Mouse (Mus musculus): ENCODE data around the gene Dner. TPM values are rescaled to one million over a fixed set of nuclear protein-coding genes. Genes with fewer than 3 reads are reported as not detected.

The Dner gene
- polyA plus RNA-seq, 1 experiment from 2014 or later = 1.1 TPM

DNA sequence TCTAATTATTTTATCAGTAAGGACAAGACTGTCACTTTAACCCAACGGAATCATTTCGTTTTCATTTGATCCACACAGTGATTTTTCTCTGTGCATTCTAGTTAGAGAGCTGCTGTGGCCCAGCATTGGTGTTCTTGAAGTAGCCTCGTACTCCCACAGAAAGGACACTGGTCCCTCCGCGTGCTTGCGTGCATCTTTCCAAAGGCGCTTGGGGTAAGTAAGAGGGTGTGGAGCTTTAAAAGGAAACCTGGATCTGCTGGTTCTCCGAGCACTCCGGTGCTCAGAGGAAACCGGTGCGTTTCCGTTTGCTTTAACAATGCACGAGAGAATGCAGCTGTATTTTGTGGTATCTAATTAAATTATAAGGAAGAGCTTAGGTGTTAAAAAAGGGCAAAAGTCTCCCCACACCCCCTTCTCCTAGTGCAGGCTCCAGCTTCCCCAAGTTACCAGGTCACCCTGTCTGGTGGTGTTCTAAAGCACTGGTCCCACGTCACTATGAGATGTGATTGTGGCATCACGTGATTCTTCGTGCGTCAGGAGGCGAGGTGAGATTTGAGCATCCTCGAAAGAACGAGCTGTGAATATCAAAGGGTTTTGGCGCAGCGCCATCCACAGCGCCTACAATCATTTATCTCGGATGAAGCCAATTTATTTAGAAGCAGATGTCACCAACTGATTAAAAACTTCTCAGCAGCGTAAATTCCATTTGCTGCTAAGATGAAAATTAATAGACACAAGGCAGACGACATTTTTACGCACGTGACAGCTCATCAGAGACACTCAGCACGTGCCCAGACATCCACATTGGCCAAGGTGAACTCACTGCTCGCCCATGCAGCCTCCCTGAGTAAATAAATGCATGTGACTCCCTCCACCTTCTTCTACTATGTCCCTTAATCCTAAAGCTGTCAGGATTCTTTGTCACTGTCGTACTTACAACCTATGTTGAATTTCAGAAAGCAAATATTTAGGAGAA is 14.1 kb upstream of the Dner start:
- ATAC-seq (ENCODE audit: low FRiP score, low TSS enrichment) = no peak
- Histone ChIP-seq H3K4me2 (replicated peaks; ENCODE audit: low read depth, low read length) (peak overlapping the region; percentile 21; the same call in 1 of the 2 replicates), H3K9me3 (ENCODE audit: control insufficient read depth, low read length) (no peaks in the 10 kb centered on the region), H3K9ac (ENCODE audit: low read depth, low read length) (no peak overlapping the region), H3K36me3 (ENCODE audit: control insufficient read depth, insufficient read depth, low read length) (no peaks in the 10 kb centered on the region), H3K27ac (ENCODE audit: low read depth, low read length) (no peak overlapping the region), H3K27me3 (ENCODE audit: control insufficient read depth, insufficient read depth, low read length) (no peaks in the 10 kb centered on the region; the same call in 1 of the 2 replicates), H3K4me1 (ENCODE audit: control insufficient read depth, insufficient read depth, low read length) (no peaks in the 10 kb centered on the region; the same call in 1 of the 2 replicates), H3K4me3 (ENCODE audit: low read length) (0 out of 2 replicates have a peak overlapping the region, but pooled peaks have one; percentile 6)
- WGBS = 17% methylated on average over 31 of the region's 31 CpGs

DNA sequence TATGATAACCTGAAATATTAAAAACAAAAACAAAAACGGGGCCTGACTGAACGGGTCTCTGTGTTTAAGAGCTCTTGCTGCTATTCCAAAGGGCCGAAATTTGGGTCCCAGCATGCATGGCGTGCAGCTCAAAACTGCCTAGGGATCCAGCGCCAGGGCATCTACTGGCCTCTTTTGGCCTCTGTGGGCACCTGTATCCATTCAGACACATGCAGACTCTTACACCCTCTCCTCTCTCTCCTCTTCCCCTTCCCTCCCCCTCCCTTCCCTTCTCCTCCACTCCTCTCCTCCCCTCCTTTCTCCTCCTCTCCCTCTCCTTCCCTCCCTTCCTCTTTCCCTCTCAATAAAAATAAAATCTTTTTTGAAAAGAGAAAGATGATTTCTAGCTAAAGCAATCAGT is 13.4 kb upstream of the Dner start:
- no peaks in the 10 kb centered on the region; the same call in 1 of the 2 replicates for H3K4me1 ChIP-seq (ENCODE audit: control insufficient read depth, insufficient read depth, low read length)
- no peaks in the 10 kb centered on the region for H3K36me3 ChIP-seq (ENCODE audit: control insufficient read depth, insufficient read depth, low read length)
- no peak for ATAC-seq (ENCODE audit: low FRiP score, low TSS enrichment)
- no peak overlapping the region for H3K27ac ChIP-seq (ENCODE audit: low read depth, low read length)
- H3K27me3 ChIP-seq (ENCODE audit: control insufficient read depth, insufficient read depth, low read length) = no peaks in the 10 kb centered on the region; the same call in 1 of the 2 replicates
- H3K9ac ChIP-seq (ENCODE audit: low read depth, low read length) = no peak overlapping the region
- H3K9me3 ChIP-seq (ENCODE audit: control insufficient read depth, low read length) = no peaks in the 10 kb centered on the region
- H3K4me3 ChIP-seq (ENCODE audit: low read length) = no peak overlapping the region
- H3K4me2 ChIP-seq (replicated peaks; ENCODE audit: low read depth, low read length) = no peak overlapping the region
- WGBS = 22% methylated on average over 5 of the region's 5 CpGs

DNA sequence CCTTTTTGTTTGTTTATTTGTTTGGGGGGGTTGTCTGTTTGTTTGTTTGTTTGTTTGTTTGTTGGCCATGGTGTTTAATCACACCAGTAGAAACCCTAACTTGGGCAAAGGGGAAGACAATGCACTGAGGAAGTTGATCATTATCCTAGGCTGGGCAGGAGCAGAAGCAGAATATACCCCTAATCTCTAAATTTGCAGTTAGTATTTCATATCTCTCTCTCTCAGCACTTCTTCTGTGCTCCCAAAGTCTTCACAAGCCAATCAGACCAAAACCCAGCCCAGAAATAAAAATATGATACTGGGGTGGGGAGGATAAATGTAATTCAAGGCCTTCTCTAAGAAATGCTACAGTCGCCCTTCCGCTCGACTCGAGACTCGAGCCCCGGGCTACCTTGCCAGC is 4.2 kb upstream of the Dner start:
- no peaks in the 10 kb centered on the region for H3K9me3 ChIP-seq (ENCODE audit: control insufficient read depth, low read length)
- peaks cover 3% of the 10 kb centered on the region; the same call in 1 of the 2 replicates for H3K4me1 ChIP-seq (ENCODE audit: control insufficient read depth, insufficient read depth, low read length)
- no peak overlapping the region for H3K4me3 ChIP-seq (ENCODE audit: low read length)
- no peaks in the 10 kb centered on the region for H3K36me3 ChIP-seq (ENCODE audit: control insufficient read depth, insufficient read depth, low read length)
- H3K27me3 ChIP-seq (ENCODE audit: control insufficient read depth, insufficient read depth, low read length) = peaks cover 7% of the 10 kb centered on the region
- no peak for ATAC-seq (ENCODE audit: low FRiP score, low TSS enrichment)
- no peak overlapping the region for H3K4me2 ChIP-seq (replicated peaks; ENCODE audit: low read depth, low read length)
- no peak overlapping the region for H3K27ac ChIP-seq (ENCODE audit: low read depth, low read length)
- 99% methylated on average over 6 of the region's 6 CpGs for WGBS
- H3K9ac ChIP-seq (ENCODE audit: low read depth, low read length) = no peak overlapping the region

DNA sequence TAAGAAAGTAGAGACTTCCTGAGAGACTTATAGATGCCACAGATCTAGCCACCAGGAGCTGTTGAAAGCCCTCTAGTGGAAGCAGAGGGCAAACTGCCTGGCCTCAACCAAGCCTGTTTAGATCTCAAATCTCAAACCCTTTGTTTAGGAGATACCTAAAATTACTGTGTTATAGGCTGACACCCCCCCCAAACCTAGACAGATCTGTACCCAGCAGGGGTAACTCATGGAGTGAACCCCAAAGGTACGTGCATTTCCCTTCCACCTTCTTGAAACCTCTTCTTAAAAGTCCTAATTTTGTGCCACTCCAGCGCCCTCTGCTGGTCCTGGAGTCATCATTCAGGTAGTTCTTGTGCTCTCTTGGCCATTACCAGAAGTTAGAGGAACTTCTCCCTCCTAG is 1.1 kb upstream of the Dner start:
- no peak overlapping the region for H3K27ac ChIP-seq (ENCODE audit: low read depth, low read length)
- no peak for ATAC-seq (ENCODE audit: low FRiP score, low TSS enrichment)
- H3K27me3 ChIP-seq (ENCODE audit: control insufficient read depth, insufficient read depth, low read length) = peaks cover 17% of the 10 kb centered on the region
- H3K36me3 ChIP-seq (ENCODE audit: control insufficient read depth, insufficient read depth, low read length) = no peaks in the 10 kb centered on the region
- no peaks in the 10 kb centered on the region for H3K9me3 ChIP-seq (ENCODE audit: control insufficient read depth, low read length)
- H3K4me2 ChIP-seq (replicated peaks; ENCODE audit: low read depth, low read length) = no peak overlapping the region
- peaks cover 8% of the 10 kb centered on the region; the same call in 1 of the 2 replicates for H3K4me1 ChIP-seq (ENCODE audit: control insufficient read depth, insufficient read depth, low read length)
- WGBS = 3% methylated on average over 2 of the region's 2 CpGs
- no peak overlapping the region for H3K9ac ChIP-seq (ENCODE audit: low read depth, low read length)
- no peak overlapping the region for H3K4me3 ChIP-seq (ENCODE audit: low read length)

DNA sequence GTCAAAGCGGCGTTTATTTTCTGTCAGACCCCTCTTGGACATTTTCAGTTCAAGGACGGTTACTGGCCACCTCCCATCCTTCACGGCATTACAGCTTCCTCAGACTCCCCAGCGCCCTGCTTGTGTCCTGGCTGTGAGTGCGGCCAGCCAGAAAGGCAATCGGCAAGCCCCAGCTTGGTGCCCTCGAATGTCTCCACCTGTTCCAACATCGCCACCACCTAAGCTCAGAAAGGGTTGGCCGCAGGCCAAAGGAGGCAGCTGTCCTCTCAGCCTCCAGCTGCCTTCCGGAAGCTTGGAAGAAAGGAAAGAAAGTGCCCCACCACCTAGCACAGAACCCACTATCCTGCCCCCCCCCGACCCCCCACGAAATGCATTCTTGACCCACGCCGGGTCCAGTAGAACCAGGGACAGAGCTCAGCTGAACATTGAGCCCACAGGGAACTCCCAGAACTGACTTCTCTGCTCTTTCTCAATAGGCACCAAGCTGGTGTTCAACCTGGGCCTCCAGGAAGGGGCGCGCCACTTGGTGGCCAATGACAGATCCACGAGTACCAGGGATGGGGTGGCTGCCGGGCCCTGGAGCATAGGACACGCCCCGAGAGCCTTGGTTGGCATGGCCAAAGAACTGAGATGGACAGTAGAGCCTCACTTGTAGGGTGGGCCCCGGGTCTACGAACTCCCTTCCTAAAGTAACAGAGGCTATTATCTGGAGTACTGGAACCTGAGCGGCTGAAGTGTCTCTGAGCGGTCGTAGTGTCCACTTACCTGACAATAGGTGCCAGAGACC is 1.1 kb downstream of the Dner start:
- Histone ChIP-seq H3K4me1 (ENCODE audit: control insufficient read depth, insufficient read depth, low read length) (peaks cover 8% of the 10 kb centered on the region; the same call in 1 of the 2 replicates), H3K27me3 (ENCODE audit: control insufficient read depth, insufficient read depth, low read length) (peaks cover 17% of the 10 kb centered on the region), H3K9ac (ENCODE audit: low read depth, low read length) (no peak overlapping the region), H3K27ac (ENCODE audit: low read depth, low read length) (no peak overlapping the region), H3K36me3 (ENCODE audit: control insufficient read depth, insufficient read depth, low read length) (no peaks in the 10 kb centered on the region), H3K9me3 (ENCODE audit: control insufficient read depth, low read length) (no peaks in the 10 kb centered on the region), H3K4me2 (replicated peaks; ENCODE audit: low read depth, low read length) (peak overlapping the region; percentile 94), H3K4me3 (ENCODE audit: low read length) (peak overlapping the region; percentile 53)
- WGBS = 9% methylated on average over 26 of the region's 26 CpGs
- peak; percentile 50 for ATAC-seq (ENCODE audit: low FRiP score, low TSS enrichment)

DNA sequence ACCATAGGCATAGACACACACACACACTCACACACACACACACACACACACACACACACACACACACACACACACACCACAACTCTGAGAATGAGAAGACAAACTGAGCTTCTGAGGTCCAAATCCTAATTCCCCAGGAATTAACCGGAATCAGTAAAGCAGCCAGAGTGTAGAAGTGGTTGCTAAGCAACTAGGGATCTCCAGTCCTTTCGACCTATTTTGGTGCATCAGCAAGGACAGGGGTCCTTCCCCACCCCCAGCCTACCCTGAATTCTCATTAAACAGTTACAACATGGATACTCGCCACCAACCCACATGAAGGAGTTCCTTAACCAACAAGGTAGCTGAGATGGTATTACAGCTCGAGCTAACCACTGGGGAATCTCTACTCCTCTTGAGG is 18.1 kb downstream of the Dner start:
- no peak overlapping the region for H3K4me3 ChIP-seq (ENCODE audit: low read length)
- H3K9me3 ChIP-seq (ENCODE audit: control insufficient read depth, low read length) = no peaks in the 10 kb centered on the region
- 72% methylated on average over 4 of the region's 4 CpGs for WGBS
- no peak overlapping the region for H3K9ac ChIP-seq (ENCODE audit: low read depth, low read length)
- no peaks in the 10 kb centered on the region for H3K36me3 ChIP-seq (ENCODE audit: control insufficient read depth, insufficient read depth, low read length)
- H3K4me1 ChIP-seq (ENCODE audit: control insufficient read depth, insufficient read depth, low read length) = no peaks in the 10 kb centered on the region
- H3K27ac ChIP-seq (ENCODE audit: low read depth, low read length) = no peak overlapping the region
- H3K27me3 ChIP-seq (ENCODE audit: control insufficient read depth, insufficient read depth, low read length) = no peaks in the 10 kb centered on the region
- no peak for ATAC-seq (ENCODE audit: low FRiP score, low TSS enrichment)
- no peak overlapping the region for H3K4me2 ChIP-seq (replicated peaks; ENCODE audit: low read depth, low read length)

DNA sequence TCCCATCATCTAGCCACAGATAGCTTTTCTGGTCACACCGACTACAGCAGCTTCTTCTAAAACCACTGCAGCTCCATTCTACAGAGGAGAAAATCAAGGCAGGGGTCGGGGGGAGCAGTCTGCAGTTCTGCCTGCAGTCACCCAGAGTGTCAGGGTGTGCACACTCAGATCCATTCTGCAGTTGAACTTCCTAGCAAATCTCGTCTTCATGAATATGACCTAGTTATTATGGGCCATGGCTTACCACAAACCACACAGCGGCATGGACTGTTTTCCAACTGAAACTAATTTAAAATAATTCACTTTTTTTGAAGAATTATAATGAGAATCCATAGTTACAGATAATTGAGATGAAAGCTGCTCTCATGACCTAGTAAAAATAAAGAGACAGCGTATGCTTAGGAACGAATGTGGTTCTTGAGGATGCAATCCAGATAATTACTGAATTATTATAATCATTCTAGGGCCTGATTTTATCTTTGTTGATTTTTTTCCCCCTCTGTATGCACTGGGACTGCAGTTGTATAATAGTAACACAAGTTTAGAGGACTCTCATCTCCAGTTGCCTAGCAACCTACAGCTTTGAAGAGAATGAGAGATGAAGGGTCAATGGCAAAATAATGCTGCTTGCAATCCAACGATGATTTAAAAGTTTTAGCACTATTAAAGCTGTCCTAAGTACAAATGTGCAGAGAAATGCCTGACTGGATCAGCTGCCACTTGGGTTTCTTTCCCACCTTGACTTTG is 27.7 kb downstream of the Dner start:
- Histone ChIP-seq H3K27me3 (ENCODE audit: control insufficient read depth, insufficient read depth, low read length) (no peaks in the 10 kb centered on the region), H3K9ac (ENCODE audit: low read depth, low read length) (no peak overlapping the region), H3K4me1 (ENCODE audit: control insufficient read depth, insufficient read depth, low read length) (no peaks in the 10 kb centered on the region), H3K27ac (ENCODE audit: low read depth, low read length) (no peak overlapping the region), H3K4me3 (ENCODE audit: low read length) (no peak overlapping the region), H3K36me3 (ENCODE audit: control insufficient read depth, insufficient read depth, low read length) (no peaks in the 10 kb centered on the region), H3K4me2 (replicated peaks; ENCODE audit: low read depth, low read length) (no peak overlapping the region), H3K9me3 (ENCODE audit: control insufficient read depth, low read length) (no peaks in the 10 kb centered on the region)
- 85% methylated on average over 7 of the region's 7 CpGs for WGBS
- no peak for ATAC-seq (ENCODE audit: low FRiP score, low TSS enrichment)

DNA sequence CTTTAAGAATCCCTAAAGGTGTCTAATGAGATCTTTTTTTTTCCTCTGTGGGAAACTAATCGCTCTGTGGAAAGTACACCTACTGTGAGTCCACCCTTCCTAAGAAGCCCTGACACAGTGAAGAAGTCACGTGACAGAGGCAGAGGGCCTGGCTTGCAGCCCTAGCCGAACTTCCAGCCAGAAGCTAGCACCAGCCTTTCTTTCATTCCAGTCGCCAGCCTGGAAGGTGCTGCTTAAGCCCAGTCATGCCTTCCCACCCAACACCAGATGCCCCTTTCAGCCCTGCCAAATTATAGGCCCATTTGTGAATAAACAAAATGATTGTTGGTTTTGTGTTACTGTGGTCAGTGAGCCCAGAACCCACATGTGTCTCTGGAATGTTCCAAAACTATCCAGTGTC is 28.4 kb downstream of the Dner start:
- Histone ChIP-seq H3K36me3 (ENCODE audit: control insufficient read depth, insufficient read depth, low read length) (no peaks in the 10 kb centered on the region), H3K9ac (ENCODE audit: low read depth, low read length) (no peak overlapping the region), H3K4me1 (ENCODE audit: control insufficient read depth, insufficient read depth, low read length) (no peaks in the 10 kb centered on the region), H3K9me3 (ENCODE audit: control insufficient read depth, low read length) (no peaks in the 10 kb centered on the region), H3K27ac (ENCODE audit: low read depth, low read length) (no peak overlapping the region), H3K4me2 (replicated peaks; ENCODE audit: low read depth, low read length) (no peak overlapping the region), H3K4me3 (ENCODE audit: low read length) (no peak overlapping the region), H3K27me3 (ENCODE audit: control insufficient read depth, insufficient read depth, low read length) (no peaks in the 10 kb centered on the region)
- no peak for ATAC-seq (ENCODE audit: low FRiP score, low TSS enrichment)
- 83% methylated on average over 4 of the region's 4 CpGs for WGBS
